Comparison of ENCODE assay signal across 16 mouse cellular contexts in genomic region chr6:89330957-89331356, GRCm38 (mm10).
"Had no signal": no experiment of that assay in that cellular context is flagged by ENCODE, and none has a peak within 500 bp of the region (broad histone marks: within the 10 kb centered on the region; RNA-seq: fewer than 3 reads in every experiment).

No protein-coding gene starts in this region.

- DNase-seq: gastrocnemius, postnatal 14 days; gastrocnemius, postnatal 36 days; heart, adult 11 months; heart, adult 2 months; heart, postnatal 14 days; heart, postnatal 36 days; kidney, adult 11 months; kidney, adult 2 months; kidney, adult 9 months; kidney, postnatal 14 days; kidney, postnatal 36 days; layer of hippocampus, adult 9-11 months; layer of hippocampus, postnatal 36 days; liver; liver, embryonic 13.5 days; liver, postnatal 0 days had no signal
